Mouse (Mus musculus) monocyte, adult 2 months (primary cell): Measurements from ENCODE around the gene Cacna1c.

ENCODE experiments used
- DNase-seq, 2 experiments: peaks; one replicate each; pipeline ENCODE4 v3.0.0; 2022; ENCODE audit warnings: low spot score in 2 of 2, low read depth in 1 of 2

The Cacna1c gene

DNA sequence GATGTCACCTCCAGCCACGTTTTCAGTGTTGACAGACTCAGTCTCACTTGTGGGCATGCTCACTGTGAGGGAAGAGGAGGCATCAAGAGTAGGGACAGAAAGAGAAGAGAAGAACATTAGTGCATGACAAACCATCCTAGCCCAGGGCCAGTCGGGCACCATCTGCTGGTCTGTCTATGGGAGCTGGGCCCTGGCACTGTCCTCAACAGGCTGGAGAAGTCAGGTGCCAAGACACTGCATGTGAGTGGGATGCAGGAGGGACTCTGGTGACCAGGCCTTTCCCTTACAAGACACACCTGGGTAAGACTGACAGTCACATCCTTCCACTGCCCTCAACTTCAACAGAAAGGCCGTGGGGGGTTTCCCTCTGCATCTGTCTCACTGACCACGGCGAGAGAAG is 482.9 kb downstream of the Cacna1c start:
- no peak for DNase-seq

DNA sequence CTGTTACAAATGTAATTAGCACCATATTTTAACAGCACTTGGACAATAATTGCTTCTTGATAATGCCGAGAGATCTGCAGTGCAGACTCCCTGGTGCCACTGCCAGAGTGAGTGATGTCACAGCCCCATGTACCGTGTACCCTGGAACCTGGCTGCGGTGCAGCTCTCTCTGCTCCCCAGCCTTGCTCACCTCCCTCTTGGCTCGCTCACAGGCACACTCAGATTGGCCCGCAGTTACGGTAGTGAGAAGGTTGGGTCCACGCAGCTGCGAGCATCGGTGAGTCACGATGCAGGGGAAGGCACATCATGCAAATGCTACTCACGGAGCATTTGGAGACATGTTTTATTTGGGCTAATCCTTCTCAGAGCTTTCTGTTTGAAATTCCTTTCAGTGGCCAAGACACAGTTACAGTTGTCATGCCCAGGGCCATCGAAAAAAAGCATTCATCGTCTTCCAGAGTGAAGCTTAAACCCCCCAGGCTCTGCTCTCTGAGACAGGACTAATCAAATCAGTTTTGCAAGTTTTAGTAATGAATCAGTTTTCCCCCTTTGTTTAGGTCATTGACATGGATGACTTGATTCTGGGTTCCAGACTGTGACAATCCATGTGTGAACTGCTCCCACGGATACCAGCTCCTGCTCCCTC is 484.4 kb downstream of the Cacna1c start:
- DNase-seq = no peak

DNA sequence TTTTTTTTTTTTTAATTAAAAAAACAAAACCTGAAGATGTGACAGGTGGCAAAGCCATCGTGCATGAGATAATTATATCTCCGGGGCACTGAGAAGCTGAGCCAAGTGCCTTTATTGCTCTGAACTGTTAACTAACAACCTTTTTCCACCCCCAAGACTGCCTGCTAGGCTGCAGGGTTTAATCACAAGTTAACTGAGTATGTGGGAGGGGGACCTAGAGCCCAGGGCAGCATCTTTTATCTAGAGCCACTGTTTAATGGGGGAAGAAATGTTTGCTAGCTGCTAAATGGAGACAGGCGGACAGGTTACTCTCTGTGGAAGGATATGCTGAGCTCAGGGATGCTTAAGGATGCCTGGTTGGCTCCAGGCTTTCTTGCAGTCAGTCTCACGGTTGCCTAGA is 489.2 kb downstream of the Cacna1c start:
- DNase-seq = no peak

DNA sequence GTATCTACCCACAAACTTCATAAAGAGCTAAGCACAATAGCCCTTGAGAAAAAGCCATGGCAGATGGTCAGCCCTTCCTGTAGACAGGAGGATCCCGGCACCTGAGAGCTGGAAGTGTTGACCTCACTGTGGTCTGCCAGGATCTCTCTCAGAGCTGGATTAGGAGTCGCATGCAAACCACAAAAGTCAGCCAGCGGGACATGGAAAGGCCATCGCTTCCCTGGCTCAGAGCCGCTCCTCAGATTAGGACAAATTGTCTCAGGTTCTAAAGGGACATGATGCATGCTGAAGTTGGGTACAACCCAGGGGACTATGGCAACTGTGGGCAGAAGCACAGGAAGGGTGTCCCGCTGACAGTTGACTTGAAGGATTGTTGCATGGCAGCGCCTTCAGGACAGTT is 490.4 kb downstream of the Cacna1c start:
- DNase-seq = no peak

DNA sequence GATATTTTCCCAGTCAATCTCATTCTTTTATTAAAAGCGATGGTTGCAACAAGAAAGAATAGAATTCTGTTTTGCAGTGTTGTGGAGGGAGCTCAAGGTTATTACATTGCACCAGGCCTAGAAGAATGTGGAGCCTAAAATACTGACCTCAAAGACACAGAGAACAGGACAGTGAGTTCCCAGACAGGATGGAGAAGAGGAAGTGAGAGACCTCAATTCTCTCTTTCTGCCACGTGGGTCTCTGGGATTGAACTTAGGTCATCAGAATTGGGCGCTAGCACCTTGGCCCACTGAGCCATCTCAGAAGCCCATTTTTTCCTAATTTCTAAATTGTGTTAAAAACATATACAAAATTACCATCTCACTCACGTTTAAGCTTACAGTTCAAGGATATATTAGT is 501.6 kb downstream of the Cacna1c start:
- no peak for DNase-seq

DNA sequence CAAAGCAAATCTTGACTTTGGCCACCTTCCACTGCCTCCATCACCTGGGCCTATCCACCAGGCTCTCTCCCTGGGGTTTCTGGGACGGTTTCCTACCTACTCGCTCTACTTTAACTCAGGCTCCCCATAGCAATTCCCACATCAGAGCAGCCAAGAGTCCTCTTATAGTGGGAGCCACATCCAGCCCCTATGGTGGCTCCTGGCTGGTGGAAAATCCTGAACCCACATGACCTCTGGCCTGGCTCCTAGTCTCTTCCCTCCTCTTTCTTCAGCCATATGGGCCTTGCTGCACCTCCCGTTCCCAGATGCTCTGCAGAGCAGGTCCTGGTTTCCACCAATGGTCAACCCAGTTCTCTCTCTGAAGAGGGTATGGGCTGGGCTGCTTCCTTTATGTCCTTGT is 506.8 kb downstream of the Cacna1c start:
- no peak for DNase-seq

DNA sequence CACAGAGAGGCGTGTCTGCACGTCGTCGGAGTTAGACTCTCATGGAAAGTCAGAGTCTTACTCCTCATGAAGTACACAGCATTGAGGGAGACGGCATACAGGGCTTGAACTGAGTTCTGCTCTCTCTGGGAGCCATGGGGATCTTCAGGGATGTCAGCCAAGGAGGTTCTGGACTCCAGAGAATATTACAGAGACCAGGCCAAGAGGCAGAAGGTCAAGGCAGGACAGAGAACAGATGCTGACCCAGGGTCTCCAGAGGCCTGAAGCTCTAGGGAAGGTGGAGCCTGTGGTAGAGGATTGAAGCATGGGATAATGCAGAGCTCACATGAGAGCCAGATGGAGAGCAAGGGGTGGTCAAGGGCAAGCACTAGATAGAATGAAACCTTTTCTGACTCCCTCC is 507.4 kb downstream of the Cacna1c start:
- DNase-seq = no peak

DNA sequence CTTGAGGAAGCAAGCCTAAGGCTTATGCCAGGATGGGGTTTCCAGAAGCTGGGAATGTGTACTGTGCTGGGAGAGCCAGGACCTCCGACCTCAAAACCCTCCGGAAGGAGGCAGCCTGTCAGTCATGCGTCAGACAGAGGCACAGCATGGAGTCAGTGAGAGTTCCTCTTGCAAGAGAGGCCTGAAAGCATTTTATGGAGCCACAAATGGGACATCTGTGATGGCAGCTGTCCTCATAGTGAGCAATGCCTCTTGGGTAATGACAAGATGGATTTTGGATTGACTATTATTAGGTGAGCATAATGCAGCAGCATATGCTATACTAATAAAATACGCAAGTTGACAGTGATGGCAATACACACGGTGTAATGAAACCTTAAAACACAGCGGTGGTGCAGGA is 515.4 kb downstream of the Cacna1c start:
- DNase-seq = no peak

DNA sequence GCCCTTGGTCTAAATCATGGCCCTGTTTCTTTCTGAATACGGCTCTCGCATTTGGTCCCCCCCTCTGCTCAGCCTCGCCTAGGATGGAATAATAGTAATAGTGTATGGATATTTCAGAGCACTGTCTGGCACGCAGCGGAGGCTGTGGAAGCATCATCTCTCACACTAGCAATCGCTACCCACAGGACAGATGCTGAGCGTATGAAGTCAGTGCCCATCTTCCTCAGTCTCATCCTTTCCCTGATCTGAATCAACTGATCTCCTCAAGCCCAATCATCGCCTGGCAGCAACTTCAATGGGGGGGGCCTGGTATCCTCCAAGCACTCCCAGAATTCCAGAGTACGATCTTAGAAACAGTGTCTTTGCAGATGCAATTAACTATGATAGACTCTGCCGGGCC is 518.2 kb downstream of the Cacna1c start:
- DNase-seq = no peak

DNA sequence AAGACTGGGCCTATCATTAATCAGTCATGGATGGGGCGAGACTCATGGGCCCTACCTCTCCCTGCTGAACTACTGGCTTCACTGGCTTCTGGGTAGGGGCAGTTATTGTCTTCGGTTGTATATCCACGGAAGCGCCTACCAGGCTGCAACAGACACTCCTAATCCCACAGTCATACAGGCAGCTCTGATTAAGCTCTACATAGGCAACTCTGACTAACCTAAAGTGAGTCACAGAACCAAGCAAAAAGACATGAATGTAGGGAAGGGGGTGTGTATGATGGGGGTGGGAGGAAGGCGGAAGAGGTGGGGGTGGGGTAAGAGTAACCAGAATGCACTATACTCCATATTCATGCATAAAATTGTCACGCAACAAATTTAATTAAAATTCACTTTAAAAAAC is 518.9 kb downstream of the Cacna1c start:
- no peak for DNase-seq

DNA sequence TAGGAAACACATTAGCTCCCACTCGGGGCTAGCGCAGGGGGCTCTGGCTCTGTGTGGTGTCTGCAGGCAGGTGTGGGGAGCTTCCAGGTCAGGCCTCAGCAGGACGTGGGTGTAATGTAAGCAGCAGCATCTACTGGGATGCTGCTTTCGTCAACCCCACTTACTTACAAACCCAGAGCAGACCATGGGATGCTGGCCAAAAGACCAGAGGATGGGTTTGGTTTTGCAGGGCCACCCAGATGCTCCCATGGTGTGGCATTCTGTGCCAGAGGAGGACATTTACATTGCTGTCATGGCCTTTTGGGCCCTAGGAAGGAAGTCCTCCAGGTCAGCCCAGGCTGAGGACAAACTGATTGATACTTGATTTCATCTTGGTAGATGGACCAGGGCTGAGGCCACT is 521.4 kb downstream of the Cacna1c start:
- DNase-seq = no peak

DNA sequence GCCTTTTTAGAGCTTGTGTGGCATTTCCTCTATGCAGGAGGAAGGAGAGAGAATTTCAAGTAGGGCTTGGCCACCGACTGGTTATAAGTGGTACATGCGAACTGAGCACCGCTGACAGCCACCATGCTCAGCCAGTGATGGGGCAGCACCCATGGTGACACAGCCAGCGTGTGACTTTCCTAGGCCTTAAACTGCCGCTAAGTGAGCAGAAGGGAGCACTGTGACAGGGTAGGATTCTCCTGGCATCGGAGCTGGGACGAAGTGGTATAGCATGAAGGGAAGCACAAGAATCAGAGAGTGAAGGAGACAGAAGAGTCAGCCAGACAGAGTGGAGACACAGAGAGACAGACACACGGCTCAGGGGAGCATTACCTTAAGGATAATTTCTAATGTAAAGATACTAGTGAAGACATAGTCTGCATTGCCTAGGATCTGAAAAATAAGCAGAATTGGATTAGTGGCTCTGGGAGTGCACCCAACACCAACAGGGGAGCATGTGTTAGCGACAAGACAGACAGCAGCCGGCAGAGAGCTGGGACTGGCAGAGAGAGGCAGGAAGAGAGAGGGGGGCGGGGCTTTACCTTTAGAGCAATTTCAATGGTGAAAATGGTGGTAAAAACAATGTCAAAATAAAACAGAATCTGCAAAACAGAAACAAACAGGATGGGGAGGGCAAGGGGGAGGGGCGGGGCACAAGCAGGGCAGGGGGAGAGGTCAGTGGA is 522.1 kb downstream of the Cacna1c start:
- DNase-seq = no peak

DNA sequence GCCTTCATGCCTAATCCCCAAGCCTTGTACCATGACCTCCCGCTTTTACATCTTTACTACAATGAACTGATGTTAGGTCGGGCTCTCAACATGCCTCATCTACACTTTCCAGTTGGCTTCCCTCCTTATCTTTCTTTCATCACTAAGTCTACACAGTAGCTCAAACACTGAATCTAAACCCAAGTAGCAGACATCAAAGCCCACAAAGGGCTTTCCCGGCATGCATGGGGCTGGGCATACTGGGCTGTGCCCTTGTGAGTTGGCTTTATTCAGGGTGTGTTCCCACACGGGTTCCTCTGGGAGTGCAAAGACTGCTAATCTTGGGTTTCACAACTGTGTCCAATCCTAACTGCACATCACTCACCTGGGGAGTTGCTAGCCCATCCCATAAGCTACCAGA is 542.9 kb downstream of the Cacna1c start:
- no peak for DNase-seq

DNA sequence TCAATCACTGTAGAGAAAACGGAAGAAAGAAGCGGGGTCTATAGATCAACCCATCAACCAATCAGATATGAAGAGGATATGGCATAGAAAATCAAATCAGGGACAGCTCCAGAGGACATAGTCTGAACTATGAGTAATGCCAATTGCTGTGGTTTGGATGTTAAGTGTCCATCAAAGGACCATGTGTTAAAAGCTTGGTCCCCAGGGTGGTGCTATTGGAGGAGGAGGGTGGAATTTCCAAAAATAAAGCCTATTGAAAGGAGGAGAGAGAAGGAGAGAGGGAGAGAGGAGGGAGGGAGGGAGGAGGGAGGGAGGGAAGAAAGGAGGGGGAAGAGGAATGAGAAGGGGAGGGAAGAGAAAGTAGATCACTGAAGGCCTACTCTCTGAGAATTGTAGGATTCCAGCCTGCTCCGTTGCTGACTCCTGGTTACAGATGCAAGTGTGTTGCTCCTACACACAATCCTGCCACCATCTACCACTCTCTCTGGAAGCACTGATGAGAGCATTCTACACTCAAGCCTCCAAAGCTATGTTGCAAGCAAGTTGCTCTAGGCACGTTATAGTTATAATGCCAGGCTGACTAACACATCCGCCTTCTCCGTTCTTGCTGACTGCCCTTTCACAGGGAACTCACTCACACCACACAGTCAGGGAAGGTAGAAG is 547.0 kb downstream of the Cacna1c start:
- DNase-seq = no peak

DNA sequence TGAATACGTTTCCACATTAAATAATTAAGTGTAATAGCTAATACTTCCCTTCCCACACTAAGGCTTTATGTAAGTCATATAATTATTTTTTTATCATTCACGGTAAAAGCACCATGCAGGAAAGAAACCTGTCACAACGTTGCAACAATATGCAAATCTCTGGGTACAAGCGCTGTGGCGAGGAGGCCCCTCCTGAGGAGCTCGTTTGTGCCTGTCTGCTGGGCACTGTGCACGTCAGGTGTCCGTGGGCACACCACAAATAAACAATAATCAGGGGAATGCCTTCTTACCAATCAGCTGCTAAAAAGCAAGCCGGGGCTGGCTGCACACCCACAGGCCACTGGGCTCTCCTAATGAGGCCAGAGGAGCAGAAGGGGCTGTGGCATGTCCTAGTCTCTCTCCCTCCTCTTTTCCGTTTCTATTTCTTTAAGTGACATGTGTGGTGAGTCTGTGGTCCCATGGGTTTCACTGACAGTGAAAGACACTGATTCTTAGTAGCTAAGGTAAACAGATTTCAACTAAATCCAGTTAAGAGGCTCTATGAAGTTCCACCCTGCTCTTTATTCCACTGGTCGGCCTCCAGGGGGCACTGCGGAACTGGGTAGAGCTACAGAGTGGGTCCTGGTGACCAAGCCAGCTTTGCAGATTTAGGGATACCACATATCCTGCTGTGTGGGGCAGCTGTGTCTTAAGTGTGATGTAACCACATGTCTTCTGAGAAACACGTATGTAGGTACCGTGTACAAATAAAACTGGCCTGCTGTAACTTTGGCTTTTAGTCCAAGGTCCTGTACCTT is 549.8 kb downstream of the Cacna1c start:
- DNase-seq = no peak

DNA sequence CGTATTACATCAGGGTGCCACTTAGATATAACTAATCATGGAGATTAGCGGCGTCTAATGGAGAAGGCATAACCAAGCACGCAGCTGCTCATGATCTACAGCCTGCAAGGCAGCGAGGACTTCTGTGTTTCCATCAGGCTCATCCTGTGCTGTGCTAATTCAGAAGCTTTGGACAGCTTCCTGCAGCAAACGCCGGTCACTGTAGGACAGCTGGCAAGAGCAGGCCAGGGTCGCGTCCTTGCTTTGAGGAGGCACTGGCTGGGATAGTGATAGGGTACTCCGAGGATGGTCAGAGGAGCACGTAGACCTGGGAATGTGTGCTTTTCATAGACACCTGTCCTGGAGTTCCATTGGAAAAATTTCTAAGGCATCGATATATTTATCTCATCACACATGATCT is 551.4 kb downstream of the Cacna1c start:
- DNase-seq = no peak

DNA sequence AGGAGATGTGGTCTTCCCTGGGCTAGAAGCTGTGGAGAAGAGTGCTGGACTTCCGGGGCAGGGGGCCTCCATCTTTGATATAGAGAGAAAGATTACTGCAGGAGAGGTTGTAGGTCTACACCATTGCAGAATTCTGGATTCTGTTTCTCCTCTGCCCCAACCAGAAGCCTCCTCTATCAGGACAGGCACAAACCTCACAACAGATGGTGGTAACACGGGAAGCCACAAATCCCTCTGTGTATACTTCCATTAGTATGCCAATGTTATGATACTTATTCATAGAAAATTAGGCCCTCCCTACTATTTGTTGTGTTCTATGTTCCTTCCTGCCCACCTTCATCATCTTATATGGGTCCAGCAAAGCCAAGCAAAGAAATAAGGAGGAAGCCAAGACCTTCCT is 552.7 kb downstream of the Cacna1c start:
- no peak for DNase-seq

DNA sequence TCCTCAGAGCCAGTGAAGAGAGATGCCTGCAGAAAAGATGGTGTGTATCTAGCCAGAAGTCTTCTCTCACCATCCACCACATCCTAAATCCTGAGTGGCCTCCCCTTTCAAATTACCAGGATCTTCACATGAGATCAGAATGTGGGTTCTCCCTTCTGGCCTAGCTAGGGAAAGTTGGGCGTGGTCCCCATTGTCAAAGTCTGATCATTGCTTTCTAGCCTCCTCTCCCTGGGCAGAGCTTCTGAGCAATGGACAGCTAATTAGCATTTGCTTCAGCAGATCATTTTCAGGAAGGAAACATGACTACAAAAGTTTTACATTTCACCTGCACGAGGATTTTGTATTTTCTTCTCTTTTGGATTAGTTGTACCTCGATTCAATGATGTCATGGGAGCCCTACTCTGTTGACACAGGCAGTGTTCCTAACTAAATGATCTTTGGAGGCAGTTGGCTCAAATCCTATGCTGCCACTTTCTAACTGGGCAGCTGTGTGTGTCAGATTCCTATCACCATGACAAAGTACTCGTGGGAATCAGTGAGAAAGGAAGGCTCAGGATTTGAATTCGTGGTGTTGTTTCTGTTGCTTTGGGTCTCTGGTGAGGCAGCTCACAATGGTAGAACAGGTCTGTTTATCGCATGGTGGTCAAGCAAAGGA is 554.4 kb downstream of the Cacna1c start:
- no peak for DNase-seq

DNA sequence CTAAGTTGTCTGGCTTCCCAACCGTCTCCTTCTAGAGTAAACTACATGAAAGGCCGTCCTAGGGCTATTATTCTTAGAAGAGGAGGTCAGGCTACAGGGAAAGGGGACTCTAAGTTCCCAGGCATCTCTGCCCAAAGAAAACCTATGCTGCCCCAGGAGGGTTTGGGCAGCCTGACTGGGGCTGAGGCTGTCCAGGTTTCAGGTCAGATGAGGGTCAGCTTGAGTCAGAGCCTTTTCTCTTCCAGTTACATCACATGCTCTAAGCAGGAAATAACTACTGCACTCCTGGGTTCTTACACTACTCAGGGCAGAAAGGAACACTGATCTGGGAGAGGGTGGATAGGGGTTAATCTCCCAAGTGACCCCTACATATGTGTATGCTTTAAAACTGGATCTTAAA is 556.4 kb downstream of the Cacna1c start:
- DNase-seq = no peak

DNA sequence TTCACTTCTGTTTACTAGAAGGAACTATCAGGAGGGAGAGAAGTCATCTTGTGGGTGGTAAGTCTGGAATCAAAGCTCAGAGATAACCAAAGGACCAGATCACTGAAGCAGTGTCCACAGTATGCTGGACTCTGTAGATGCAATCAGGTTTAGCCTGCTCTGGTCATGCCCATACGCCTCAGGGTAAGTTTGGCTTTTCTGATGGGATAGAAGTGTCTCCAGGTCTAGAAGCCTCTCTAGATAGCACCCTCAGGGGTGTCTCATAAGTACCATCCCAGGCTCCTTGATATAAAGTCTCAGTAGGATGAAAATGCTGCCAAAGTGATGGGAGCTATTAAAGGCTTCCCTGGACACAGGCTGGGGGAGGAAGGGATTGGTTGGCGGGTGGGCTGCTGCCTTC is 557.3 kb downstream of the Cacna1c start:
- no peak for DNase-seq

DNA sequence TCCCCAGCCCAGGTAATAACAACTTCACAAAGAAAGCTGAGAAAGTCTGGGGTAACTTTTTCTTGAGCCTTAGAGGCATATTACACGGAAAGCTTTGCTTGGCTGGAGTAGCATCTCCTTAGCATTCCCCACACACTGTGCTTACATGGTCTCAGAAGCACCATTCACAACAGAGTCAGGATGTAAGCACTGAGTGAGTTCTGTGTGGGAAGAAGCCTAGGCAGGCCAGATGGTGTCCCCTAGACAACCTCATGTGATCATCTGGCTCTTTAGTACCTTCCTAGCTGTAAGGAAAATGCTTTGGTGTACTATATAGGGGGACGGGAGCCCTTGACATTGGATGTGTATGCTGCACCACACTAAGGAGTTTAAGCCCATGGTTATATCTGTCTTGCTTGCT is 563.7 kb downstream of the Cacna1c start:
- no peak for DNase-seq
